In genomic region chr13:59675151-59676011, GRCm38 (mm10) we compare ENCODE assay signal across 8 mouse cellular contexts. TPM values are rescaled to one million over a fixed set of nuclear protein-coding genes. Genes with fewer than 3 reads are reported as not detected.
A peak's percentile ranks its signal among the peaks of the same experiment; 100 is the strongest.
DNase-seq lines count a peak whose midpoint lies in the region; ATAC-seq and TF ChIP-seq lines count a peak whose summit lies in the region.

Golm1 (minus strand) TSS chr13:59675811.

- no peaks in the 10 kb centered on the region for H3K9me3 ChIP-seq in MEL (replicated peaks; ENCODE audit: insufficient read depth, low read length)
- H3K9me3 ChIP-seq in forebrain, embryonic 12.5 days = no peaks in the 10 kb centered on the region
- no peaks in the 10 kb centered on the region for H3K9me3 ChIP-seq in neural tube, embryonic 14.5 days (ENCODE audit: control insufficient read depth, low read length)

- H3K27me3 ChIP-seq in MEL (ENCODE audit: control insufficient read depth in 1 of 2, insufficient read depth in 2 of 2, low read length in 2 of 2) = no peaks in the 10 kb centered on the region
- H3K27me3 ChIP-seq in forebrain, embryonic 12.5 days = no peaks in the 10 kb centered on the region
- H3K27me3 ChIP-seq in neural tube, embryonic 14.5 days (ENCODE audit: control insufficient read depth, insufficient read depth, low read length) = no peaks in the 10 kb centered on the region

- H3K79me2 ChIP-seq in MEL (ENCODE audit: control insufficient read depth, insufficient read depth, low read length, poor library complexity) = peaks cover 20% of the 10 kb centered on the region

- peak; percentile 68 for DNase-seq in MEL (ENCODE audit: low read depth, low spot score)
- DNase-seq in heart, postnatal 25 days (ENCODE audit: low spot score) = peak; percentile 37
- no peak for DNase-seq in large intestine, adult 2 months (ENCODE audit: low read depth, low spot score)
- peak; percentile 70 for DNase-seq in lung, adult 2 months
- peak; percentile 70 for DNase-seq in testis, postnatal 14 days (ENCODE audit: low spot score)

- no peak for TF ChIP-seq EP300 in MEL (IDR thresholded peaks at IDR 0.05; ENCODE audit: low read depth in 1 of 2, low read length in 2 of 2)

- peak; percentile 79 for ATAC-seq in cerebellum, adult (ENCODE audit: insufficient number of reproducible peaks, low FRiP score, low TSS enrichment)
- ATAC-seq in forebrain, embryonic 12.5 days (ENCODE audit: low FRiP score) = peak; percentile 85
- peak; percentile 78 for ATAC-seq in neural tube, embryonic 14.5 days (ENCODE audit: low read depth)

- TF ChIP-seq CTCF in MEL (IDR thresholded peaks at IDR 0.05 in 2 of 3, conservative IDR thresholded peaks at IDR 0.05 in 1 of 3; ENCODE audit: control insufficient read depth in 1 of 3, insufficient read depth in 1 of 3, low read depth in 2 of 3, low read length in 3 of 3, poor library complexity in 1 of 3, severe bottlenecking in 1 of 3) = no peak
- no peak for TF ChIP-seq CTCF in lung, adult 2 months (IDR thresholded peaks at IDR 0.05; ENCODE audit: insufficient read depth, low read length)

- H3K27ac ChIP-seq in MEL (ENCODE audit: control insufficient read depth, low read depth, low read length) = peak within 1 kb of the TSS; percentile 54
- H3K27ac ChIP-seq in forebrain, embryonic 12.5 days = peak within 1 kb of the TSS; percentile 88
- peak within 1 kb of the TSS; percentile 67 for H3K27ac ChIP-seq in neural tube, embryonic 14.5 days (ENCODE audit: low read depth, low read length)

- peak within 1 kb of the TSS; percentile 79 to 99 for H3K4me3 ChIP-seq in MEL (ENCODE audit: control insufficient read depth in 1 of 2, insufficient read depth in 1 of 2, low read depth in 2 of 2, low read length in 2 of 2)
- peak within 1 kb of the TSS; percentile 75 for H3K4me3 ChIP-seq in forebrain, embryonic 12.5 days (replicated peaks)
- peak within 1 kb of the TSS; percentile 76 for H3K4me3 ChIP-seq in lung, adult 2 months (replicated peaks; ENCODE audit: extremely low read depth, low read depth, low read length)
- H3K4me3 ChIP-seq in neural tube, embryonic 14.5 days (ENCODE audit: low read depth, low read length) = peak within 1 kb of the TSS; percentile 74

- intact Hi-C loops in heart, postnatal 25 days (cut with DNase I) = no loop called here

- peaks cover 0 to 22% of the 10 kb centered on the region in 2 experiments; a peak in 2 of 4 replicates for H3K36me3 ChIP-seq in MEL (ENCODE audit: control insufficient read depth in 1 of 2, insufficient read depth in 2 of 2, low read length in 2 of 2)
- H3K36me3 ChIP-seq in forebrain, embryonic 12.5 days (replicated peaks) = no peaks in the 10 kb centered on the region; the same call in 1 of the 2 replicates
- no peaks in the 10 kb centered on the region for H3K36me3 ChIP-seq in neural tube, embryonic 14.5 days (ENCODE audit: control insufficient read depth, insufficient read depth, low read length)

- H3K4me1 ChIP-seq in MEL (ENCODE audit: control insufficient read depth in 1 of 2, insufficient read depth in 2 of 2, low read length in 2 of 2) = peaks cover 12 to 33% of the 10 kb centered on the region in 2 experiments
- peaks cover 23% of the 10 kb centered on the region for H3K4me1 ChIP-seq in forebrain, embryonic 12.5 days
- peaks cover 5% of the 10 kb centered on the region; the same call in 1 of the 2 replicates for H3K4me1 ChIP-seq in lung, adult 2 months (ENCODE audit: control insufficient read depth, insufficient read depth, low read length)
- H3K4me1 ChIP-seq in neural tube, embryonic 14.5 days (ENCODE audit: control insufficient read depth, insufficient read depth, low read length) = peaks cover 15% of the 10 kb centered on the region

- peak within 1 kb of the TSS; percentile 76 for H3K9ac ChIP-seq in MEL (ENCODE audit: control insufficient read depth, low read depth, low read length, poor library complexity, severe bottlenecking)
- peak within 1 kb of the TSS; percentile 90 for H3K9ac ChIP-seq in forebrain, embryonic 12.5 days
- peak within 1 kb of the TSS; percentile 80 for H3K9ac ChIP-seq in neural tube, embryonic 14.5 days (replicated peaks; ENCODE audit: low read depth, low read length)

- TF ChIP-seq RAD21 in MEL (IDR thresholded peaks at IDR 0.05; ENCODE audit: low read depth, low read length) = no peak

- H3K4me2 ChIP-seq in forebrain, embryonic 12.5 days = peak within 1 kb of the TSS; percentile 64
- peak within 1 kb of the TSS; percentile 69 for H3K4me2 ChIP-seq in neural tube, embryonic 14.5 days (ENCODE audit: low read depth, low read length)

- TF ChIP-seq POLR2A in MEL (IDR thresholded peaks at IDR 0.05; ENCODE audit: control insufficient read depth in 1 of 2, insufficient read depth in 1 of 2, low read depth in 1 of 2, low read length in 2 of 2, poor library complexity in 1 of 2) = peak; percentile 69 to 77; a peak in 2 of 4 replicates
- peak; percentile 41; the same call in 1 of the 2 replicates for TF ChIP-seq POLR2A in lung, adult 2 months (IDR thresholded peaks at IDR 0.05; ENCODE audit: borderline replicate concordance, extremely low read depth, low read depth, low read length)

- WGBS in forebrain, embryonic 12.5 days = under 1% methylated on average over 58 of the region's 61 CpGs
- WGBS in large intestine, adult 2 months = under 1% methylated on average over 59 of the region's 61 CpGs
- WGBS in lung, adult 2 months = under 1% methylated on average over 58 of the region's 61 CpGs
- WGBS in neural tube, embryonic 14.5 days = under 1% methylated on average over 46 of the region's 61 CpGs

TF ChIP-seq in MEL, 35 proteins besides CTCF, POLR2A, EP300 and RAD21:
- no peak for TF ChIP-seq USF1 (IDR thresholded peaks at IDR 0.05; ENCODE audit: low read depth, low read length)
- no peak for TF ChIP-seq ELF1 (IDR thresholded peaks at IDR 0.05; ENCODE audit: low read depth, low read length)
- 0 out of 2 replicates have a peak, but pooled peaks have one; percentile 20 for TF ChIP-seq TCF12 (IDR thresholded peaks at IDR 0.05; ENCODE audit: low read depth, low read length)
- TF ChIP-seq CHD2 (IDR thresholded peaks at IDR 0.05; ENCODE audit: low read length) = no peak
- TF ChIP-seq ZMIZ1 (IDR thresholded peaks at IDR 0.05; ENCODE audit: low read depth, low read length) = peak; percentile 34; the same call in 1 of the 2 replicates
- TF ChIP-seq GATA1 (IDR thresholded peaks at IDR 0.05; ENCODE audit: low read depth, low read length) = no peak
- no peak for TF ChIP-seq RCOR1 (IDR thresholded peaks at IDR 0.05; ENCODE audit: low read depth, low read length)
- TF ChIP-seq JUND (IDR thresholded peaks at IDR 0.05; ENCODE audit: low read depth, low read length) = no peak
- TF ChIP-seq UBTF (IDR thresholded peaks at IDR 0.05; ENCODE audit: borderline replicate concordance, insufficient read depth, low read depth, low read length) = 0 out of 2 replicates have a peak, but pooled peaks have one; percentile 51
- TF ChIP-seq MYC (IDR thresholded peaks at IDR 0.05; ENCODE audit: low read depth, low read length) = no peak
- peak; percentile 23; the same call in 1 of the 2 replicates for TF ChIP-seq SIN3A (IDR thresholded peaks at IDR 0.05; ENCODE audit: low read length)
- no peak for TF ChIP-seq MEF2A (IDR thresholded peaks at IDR 0.05; ENCODE audit: extremely low read depth, insufficient replicate concordance, low read depth, low read length, poor library complexity, severe bottlenecking)
- peak; percentile 53 for TF ChIP-seq MXI1 (IDR thresholded peaks at IDR 0.05; ENCODE audit: low read depth, low read length)
- no peak for TF ChIP-seq NRF1 (IDR thresholded peaks at IDR 0.05; ENCODE audit: insufficient read depth, low read depth, low read length, poor library complexity, severe bottlenecking)
- TF ChIP-seq HCFC1 (IDR thresholded peaks at IDR 0.05; ENCODE audit: low read depth, low read length) = no peak

RNA-seq across cellular contexts. Expression of gene Golm1, which starts in this region (rescaled TPM):
- total RNA-seq in MEL (2012; rRNA removed) = 22.1 and 23.6 TPM in 2 replicates
- 10 to 100 TPM in 1 of 2 experiments, not detected in 1; 26.8 TPM for polyA plus RNA-seq in MEL (2012; ENCODE audit: insufficient read depth in 1 of 2, insufficient read length in 2 of 2, low read depth in 1 of 2, low replicate concordance in 2 of 2, missing spikeins in 1 of 2)
- 109 and 114 TPM in 2 replicates for polyA plus RNA-seq in forebrain, embryonic 12.5 days (2016; fragmentation: Nextera tagmentation; extraction: Ambion mirVana)
- 10 to 100 TPM; 16.2 to 18.3 TPM for total RNA-seq in heart, postnatal 25 days (2021)
- polyA plus RNA-seq in large intestine, adult 2 months (2012; rRNA removed) = 84.2 and 88.5 TPM in 2 replicates
- polyA plus RNA-seq in lung, adult 2 months (2012; rRNA removed) = 11.2 and 15.3 TPM in 2 replicates
- polyA plus RNA-seq in neural tube, embryonic 14.5 days (2014; fragmentation: Nextera tagmentation; extraction: Ambion mirVana) = 21.4 and 30.3 TPM in 2 replicates
